Mouse (Mus musculus): ENCODE results near the gene Usp37. TPM values are rescaled to one million over a fixed set of nuclear protein-coding genes. Genes with fewer than 3 reads are reported as not detected.
A peak's percentile ranks its signal among the peaks of the same experiment; 100 is the strongest.

Gene Usp37
- total and polyA plus RNA-seq, 2 experiments from 2014 or later = 18.5 to 19.3 TPM

DNA sequence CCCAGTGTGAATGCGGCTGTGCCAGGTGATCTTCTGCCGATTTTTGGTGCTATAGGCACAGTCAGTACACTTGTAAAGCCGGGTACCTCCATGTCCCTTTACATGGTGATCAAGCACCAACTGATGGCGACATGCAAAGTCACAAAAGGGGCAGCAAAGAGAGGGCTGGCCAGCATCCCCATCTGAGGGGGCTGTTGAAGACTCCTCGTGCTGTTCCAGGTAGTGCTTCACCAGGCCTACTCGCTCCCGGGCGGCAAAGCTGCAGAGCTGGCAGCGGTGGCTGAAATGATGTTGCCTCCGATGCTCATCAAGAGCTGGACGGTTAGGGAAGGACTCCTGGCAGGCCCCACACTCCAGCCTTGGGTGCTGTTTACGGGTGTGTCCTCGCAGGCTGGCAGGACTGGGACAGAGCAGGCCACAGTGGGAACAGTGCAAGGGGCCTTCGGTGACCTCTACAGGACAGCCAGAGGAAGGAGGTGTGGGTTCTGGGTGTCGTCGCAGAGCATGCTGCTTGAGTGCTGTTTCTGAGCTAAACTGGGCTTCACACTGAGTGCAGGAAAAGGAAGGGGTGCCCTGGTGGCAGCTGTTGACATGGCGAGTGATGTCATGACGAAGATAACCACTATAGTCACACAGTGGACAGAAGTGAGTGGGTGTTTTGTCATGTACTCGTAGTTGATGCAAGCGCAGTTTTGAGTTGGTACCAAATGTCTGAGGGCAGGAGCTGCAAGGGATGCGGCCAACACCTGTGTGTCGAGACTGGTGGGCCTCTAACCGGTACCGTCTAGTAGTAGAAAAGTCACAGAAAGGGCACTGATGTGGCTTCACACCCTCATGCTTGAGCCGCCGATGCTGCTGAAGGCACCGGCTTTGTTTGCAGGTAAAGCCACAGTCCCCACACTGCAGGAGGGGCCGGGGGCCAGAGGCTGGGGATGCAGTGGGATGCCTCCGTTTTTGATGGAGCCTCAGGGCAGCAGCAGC lies 25.9 kb upstream of the Usp37 start:
- Histone ChIP-seq H3K36me3 (ENCODE audit: insufficient read depth, low read length) (peaks cover 75% of the 10 kb centered on the region), H3K27ac (ENCODE audit: low read depth, low read length) (no peak overlapping the region), H3K4me3 (ENCODE audit: low read depth, low read length) (no peak overlapping the region), H3K4me1 (ENCODE audit: insufficient read depth, low read length) (no peaks in the 10 kb centered on the region), H3K9ac (replicated peaks; ENCODE audit: low read length, poor library complexity, severe bottlenecking) (no peak overlapping the region), H3K9me3 (ENCODE audit: low read length) (no peaks in the 10 kb centered on the region), H3K27me3 (ENCODE audit: insufficient read depth, low read length) (no peaks in the 10 kb centered on the region), H3K4me2 (ENCODE audit: low read depth, low read length, poor library complexity, severe bottlenecking) (no peak overlapping the region)
- ATAC-seq (ENCODE audit: low FRiP score) = no peak
- 0 out of 2 replicates have a peak, but pooled peaks have one; percentile 7 for TF ChIP-seq CTCF (IDR thresholded peaks at IDR 0.05)
- WGBS = 92% methylated on average over 29 of the region's 29 CpGs
- no peak for DNase-seq (ENCODE audit: low spot score)

DNA sequence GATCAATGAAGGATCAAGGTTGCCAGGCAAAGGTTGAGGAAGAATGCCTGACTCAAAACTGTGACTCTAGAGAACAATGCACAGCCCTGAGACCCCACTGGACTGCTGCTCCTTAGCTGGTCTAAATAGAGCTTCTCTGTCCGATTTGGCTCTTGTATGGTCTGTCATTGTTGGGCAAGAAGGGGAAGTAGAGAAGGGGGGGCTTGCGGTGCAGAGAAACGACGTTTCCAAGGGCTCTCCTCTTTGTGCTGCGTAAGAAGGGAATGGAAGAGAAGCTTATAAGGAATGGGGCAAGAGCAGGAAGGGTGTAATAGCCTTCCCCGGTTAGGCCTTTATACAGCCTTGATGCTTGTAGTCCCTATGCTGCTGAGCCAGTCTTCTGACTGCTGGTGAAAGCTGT lies 21.8 kb upstream of the Usp37 start:
- Histone ChIP-seq H3K4me3 (ENCODE audit: low read depth, low read length) (no peak overlapping the region), H3K36me3 (ENCODE audit: insufficient read depth, low read length) (peaks cover 65% of the 10 kb centered on the region), H3K9ac (replicated peaks; ENCODE audit: low read length, poor library complexity, severe bottlenecking) (no peak overlapping the region), H3K9me3 (ENCODE audit: low read length) (no peaks in the 10 kb centered on the region), H3K27me3 (ENCODE audit: insufficient read depth, low read length) (no peaks in the 10 kb centered on the region), H3K27ac (ENCODE audit: low read depth, low read length) (no peak overlapping the region), H3K4me1 (ENCODE audit: insufficient read depth, low read length) (no peaks in the 10 kb centered on the region), H3K4me2 (ENCODE audit: low read depth, low read length, poor library complexity, severe bottlenecking) (no peak overlapping the region)
- WGBS = 41% methylated on average over 6 of the region's 6 CpGs
- no peak for TF ChIP-seq CTCF (IDR thresholded peaks at IDR 0.05)
- DNase-seq (ENCODE audit: low spot score) (no peak), ATAC-seq (ENCODE audit: low FRiP score) (no peak)

DNA sequence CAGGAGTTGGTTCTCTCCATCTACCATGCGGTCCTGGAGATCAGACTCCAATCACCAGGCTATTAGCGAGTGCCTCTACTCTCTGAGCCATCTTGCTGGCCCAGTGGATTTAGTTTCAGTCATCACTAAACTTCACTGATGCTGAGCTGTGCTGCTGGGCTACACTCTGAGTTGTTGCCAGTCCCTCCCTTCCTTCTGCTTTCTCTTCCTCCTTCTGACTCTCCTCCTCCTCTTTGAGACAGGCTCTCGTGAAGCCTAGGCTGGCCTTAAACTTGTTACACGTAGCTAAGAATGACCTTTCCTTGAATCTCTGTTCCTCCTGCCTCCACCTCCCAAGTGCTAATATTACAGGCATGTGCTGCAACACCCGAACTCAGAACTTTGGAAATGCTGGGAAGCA lies 15.0 kb upstream of the Usp37 start:
- WGBS = 90% methylated on average over 5 of the region's 5 CpGs
- Histone ChIP-seq H3K4me2 (ENCODE audit: low read depth, low read length, poor library complexity, severe bottlenecking) (no peak overlapping the region), H3K36me3 (ENCODE audit: insufficient read depth, low read length) (peaks cover 8% of the 10 kb centered on the region), H3K27ac (ENCODE audit: low read depth, low read length) (no peak overlapping the region), H3K9ac (replicated peaks; ENCODE audit: low read length, poor library complexity, severe bottlenecking) (no peak overlapping the region), H3K27me3 (ENCODE audit: insufficient read depth, low read length) (no peaks in the 10 kb centered on the region), H3K4me1 (ENCODE audit: insufficient read depth, low read length) (no peaks in the 10 kb centered on the region), H3K9me3 (ENCODE audit: low read length) (no peaks in the 10 kb centered on the region), H3K4me3 (ENCODE audit: low read depth, low read length) (no peak overlapping the region)
- DNase-seq (ENCODE audit: low spot score) (no peak), ATAC-seq (ENCODE audit: low FRiP score) (no peak)
- no peak for TF ChIP-seq CTCF (IDR thresholded peaks at IDR 0.05)

DNA sequence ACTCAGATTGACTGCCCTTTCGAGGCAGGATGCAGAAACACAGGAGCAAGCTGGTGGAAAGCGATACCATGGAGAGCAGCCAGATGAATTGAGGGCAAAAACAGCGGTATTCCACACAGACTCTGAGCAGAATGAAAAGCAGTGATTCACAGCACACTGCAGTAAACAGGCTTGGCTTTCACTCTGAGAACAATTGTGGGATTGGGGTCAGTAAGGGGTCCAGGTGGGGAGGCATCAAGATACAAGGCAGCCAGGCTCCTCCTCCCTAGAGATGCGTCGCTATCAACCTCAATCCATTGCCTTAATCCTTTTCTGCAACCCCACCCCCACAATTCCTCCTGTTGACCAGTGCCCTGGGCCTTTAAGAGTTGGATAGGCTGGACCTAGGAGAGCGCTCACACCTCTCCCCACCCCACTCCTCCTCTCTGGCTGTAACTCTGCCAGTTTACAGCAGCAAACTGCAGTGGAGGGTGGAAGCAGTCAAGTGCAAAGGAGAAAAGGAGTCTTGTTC lies 1.6 kb downstream of the Usp37 start, which contains the start of gene Plcd4:
Plcd4 (plus strand) TSS at position 438 of the 511 bp plus-strand sequence.
- peak within 1 kb of the TSS; percentile 19; the same call in 1 of the 2 replicates for H3K9ac ChIP-seq (replicated peaks; ENCODE audit: low read length, poor library complexity, severe bottlenecking)
- TF ChIP-seq CTCF (IDR thresholded peaks at IDR 0.05) = no peak
- H3K27me3 ChIP-seq (ENCODE audit: insufficient read depth, low read length) = no peaks in the 10 kb centered on the region
- H3K36me3 ChIP-seq (ENCODE audit: insufficient read depth, low read length) = no peaks in the 10 kb centered on the region
- WGBS = 7% methylated on average over 6 of the region's 6 CpGs
- peak within 1 kb of the TSS; percentile 38 for H3K27ac ChIP-seq (ENCODE audit: low read depth, low read length)
- peak; percentile 66; the same call in 1 of the 2 replicates for ATAC-seq (ENCODE audit: low FRiP score)
- peak within 1 kb of the TSS; percentile 45 for H3K4me2 ChIP-seq (ENCODE audit: low read depth, low read length, poor library complexity, severe bottlenecking)
- no peaks in the 10 kb centered on the region for H3K9me3 ChIP-seq (ENCODE audit: low read length)
- DNase-seq (ENCODE audit: low spot score) = peak; percentile 68
- H3K4me3 ChIP-seq (ENCODE audit: low read depth, low read length) = peak within 1 kb of the TSS; percentile 15
- peaks cover 5% of the 10 kb centered on the region; the same call in 1 of the 2 replicates for H3K4me1 ChIP-seq (ENCODE audit: insufficient read depth, low read length)

DNA sequence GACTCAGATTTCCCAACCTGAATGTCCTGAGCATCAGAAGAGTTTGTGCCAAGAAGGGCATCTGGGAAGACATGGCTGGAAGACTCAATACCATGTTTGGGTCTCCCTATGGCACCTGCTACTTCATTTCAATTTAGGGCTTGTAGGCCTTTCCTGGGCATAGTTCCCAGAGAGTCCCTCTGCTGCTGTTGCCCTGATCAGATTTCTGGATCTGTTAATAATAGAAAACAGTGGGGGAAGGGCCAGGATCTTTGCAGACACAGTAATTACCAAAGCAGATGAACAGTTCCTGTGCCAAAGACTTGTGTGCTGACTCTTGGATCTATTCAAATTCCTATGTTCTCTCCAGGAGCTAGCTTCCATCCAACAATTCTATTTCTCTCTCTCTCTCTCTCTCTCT lies 5.4 kb downstream of the Usp37 start:
- H3K27ac ChIP-seq (ENCODE audit: low read depth, low read length) = no peak overlapping the region
- no peaks in the 10 kb centered on the region for H3K9me3 ChIP-seq (ENCODE audit: low read length)
- H3K4me1 ChIP-seq (ENCODE audit: insufficient read depth, low read length) = peaks cover 5% of the 10 kb centered on the region; the same call in 1 of the 2 replicates
- no peak for TF ChIP-seq CTCF (IDR thresholded peaks at IDR 0.05)
- no peaks in the 10 kb centered on the region for H3K27me3 ChIP-seq (ENCODE audit: insufficient read depth, low read length)
- DNase-seq (ENCODE audit: low spot score) (peak; percentile 84), ATAC-seq (ENCODE audit: low FRiP score) (no peak)
- H3K36me3 ChIP-seq (ENCODE audit: insufficient read depth, low read length) = no peaks in the 10 kb centered on the region
- no peak overlapping the region for H3K9ac ChIP-seq (replicated peaks; ENCODE audit: low read length, poor library complexity, severe bottlenecking)
- no peak overlapping the region for H3K4me2 ChIP-seq (ENCODE audit: low read depth, low read length, poor library complexity, severe bottlenecking)
- no peak overlapping the region for H3K4me3 ChIP-seq (ENCODE audit: low read depth, low read length)

DNA sequence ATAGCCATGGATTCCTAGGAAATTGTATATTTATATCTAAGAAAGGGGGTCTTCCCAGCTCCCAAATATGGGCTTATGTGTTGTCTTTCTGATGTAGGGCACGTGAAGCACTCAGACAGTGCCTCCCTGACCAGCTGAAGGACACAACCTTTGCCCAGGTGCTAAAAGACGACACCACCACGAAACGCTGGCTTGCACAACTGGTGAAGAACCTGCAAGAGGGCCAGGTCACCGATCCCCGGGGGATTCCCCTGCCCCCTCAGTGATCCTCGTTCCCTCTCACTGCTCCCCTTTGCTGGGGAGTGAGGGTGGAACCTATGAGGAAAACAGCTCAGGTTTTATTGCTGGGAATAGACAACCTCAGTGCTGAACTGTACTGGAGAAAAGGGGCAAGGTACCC lies 15.5 kb downstream of the Usp37 start:
- no peak for ATAC-seq (ENCODE audit: low FRiP score)
- H3K9me3 ChIP-seq (ENCODE audit: low read length) = no peaks in the 10 kb centered on the region
- H3K36me3 ChIP-seq (ENCODE audit: insufficient read depth, low read length) = peaks cover 70% of the 10 kb centered on the region
- H3K9ac ChIP-seq (replicated peaks; ENCODE audit: low read length, poor library complexity, severe bottlenecking) = no peak overlapping the region
- no peaks in the 10 kb centered on the region for H3K4me1 ChIP-seq (ENCODE audit: insufficient read depth, low read length)
- no peak for DNase-seq (ENCODE audit: low spot score)
- no peak overlapping the region for H3K4me2 ChIP-seq (ENCODE audit: low read depth, low read length, poor library complexity, severe bottlenecking)
- WGBS = 93% methylated on average over 7 of the region's 7 CpGs
- TF ChIP-seq CTCF (IDR thresholded peaks at IDR 0.05) = no peak
- H3K4me3 ChIP-seq (ENCODE audit: low read depth, low read length) = no peak overlapping the region
- no peaks in the 10 kb centered on the region for H3K27me3 ChIP-seq (ENCODE audit: insufficient read depth, low read length)
- H3K27ac ChIP-seq (ENCODE audit: low read depth, low read length) = no peak overlapping the region

All from midbrain, postnatal 0 days (tissue).